Mouse (Mus musculus): ENCODE data around the gene Gm20388. TPM values are rescaled to one million over a fixed set of nuclear protein-coding genes. Genes with fewer than 3 reads are reported as not detected.

The Gm20388 gene
- polyA plus RNA-seq, 1 experiment = 59.3 TPM

GRCm38 (mm10) chr8:119916237-119916892 is 5.7 kb downstream of the Gm20388 start:
- TF ChIP-seq POLR2A (IDR thresholded peaks at IDR 0.05; ENCODE audit: borderline replicate concordance, extremely low read depth, insufficient read depth, insufficient read length, poor library complexity, severe bottlenecking) (no peak), CTCF (IDR thresholded peaks at IDR 0.05; ENCODE audit: borderline replicate concordance, extremely low read depth, insufficient read depth, insufficient read length) (no peak)

GRCm38 (mm10) chr8:119917415-119917814 is 6.8 kb downstream of the Gm20388 start:
- no peak for DNase-seq (ENCODE audit: low read depth)
- TF ChIP-seq CTCF (IDR thresholded peaks at IDR 0.05; ENCODE audit: borderline replicate concordance, extremely low read depth, insufficient read depth, insufficient read length) (no peak), POLR2A (IDR thresholded peaks at IDR 0.05; ENCODE audit: borderline replicate concordance, extremely low read depth, insufficient read depth, insufficient read length, poor library complexity, severe bottlenecking) (no peak)

More at GRCm38 (mm10) chr8:119916237-119916892, 5.7 kb downstream of the Gm20388 start:
- DNase-seq (ENCODE audit: low read depth) = no peak

DNA sequence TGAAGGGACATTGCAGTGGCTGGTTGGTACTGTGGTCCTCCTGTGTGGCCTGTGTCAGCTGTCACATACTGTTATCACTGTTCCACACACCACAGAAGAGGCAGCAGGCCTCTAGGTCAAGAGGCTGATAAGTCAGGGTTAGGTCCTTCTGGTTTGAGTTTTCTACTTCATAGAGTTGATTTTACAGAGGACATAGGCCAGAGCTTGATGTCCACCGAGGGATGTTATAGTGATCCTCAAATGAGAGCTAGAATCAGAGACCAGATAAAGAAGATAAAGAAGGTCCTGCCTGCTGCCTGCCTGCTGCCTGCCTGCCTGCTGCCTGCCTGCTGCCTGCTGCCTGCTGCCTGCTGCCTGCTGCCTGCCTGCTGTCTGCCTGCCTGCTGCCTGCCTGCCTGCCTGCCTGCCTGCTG is 7.5 kb downstream of the Gm20388 start:
- no peak for TF ChIP-seq POLR2A (IDR thresholded peaks at IDR 0.05; ENCODE audit: borderline replicate concordance, extremely low read depth, insufficient read depth, insufficient read length, poor library complexity, severe bottlenecking)
- no peak for TF ChIP-seq CTCF (IDR thresholded peaks at IDR 0.05; ENCODE audit: borderline replicate concordance, extremely low read depth, insufficient read depth, insufficient read length)
- DNase-seq (ENCODE audit: low read depth) = no peak

GRCm38 (mm10) chr8:119923259-119923658 is 12.6 kb downstream of the Gm20388 start:
- no peak for TF ChIP-seq POLR2A (IDR thresholded peaks at IDR 0.05; ENCODE audit: borderline replicate concordance, extremely low read depth, insufficient read depth, insufficient read length, poor library complexity, severe bottlenecking)
- no peak for TF ChIP-seq CTCF (IDR thresholded peaks at IDR 0.05; ENCODE audit: borderline replicate concordance, extremely low read depth, insufficient read depth, insufficient read length)
- no peak for DNase-seq (ENCODE audit: low read depth)

DNA sequence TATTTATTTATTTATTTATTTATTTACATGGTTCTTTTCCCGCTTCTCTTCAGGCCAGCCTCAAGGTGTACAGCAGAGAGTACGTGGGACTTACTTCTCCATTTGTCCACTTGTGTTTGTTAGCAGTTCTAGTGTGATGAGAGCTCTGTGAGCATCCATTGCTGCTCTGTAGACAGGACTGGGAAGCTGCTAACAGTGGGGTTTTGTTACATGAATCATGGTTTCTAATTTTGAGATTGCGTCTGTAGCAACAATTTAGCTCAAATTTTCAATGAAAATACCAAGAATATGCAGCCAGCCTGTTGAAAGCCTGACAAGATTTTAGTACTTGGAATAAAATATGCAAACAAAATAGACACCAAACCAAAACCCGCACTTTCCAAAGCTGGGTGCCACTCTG is 14.8 kb downstream of the Gm20388 start:
- no peak for TF ChIP-seq POLR2A (IDR thresholded peaks at IDR 0.05; ENCODE audit: borderline replicate concordance, extremely low read depth, insufficient read depth, insufficient read length, poor library complexity, severe bottlenecking)
- no peak for TF ChIP-seq CTCF (IDR thresholded peaks at IDR 0.05; ENCODE audit: borderline replicate concordance, extremely low read depth, insufficient read depth, insufficient read length)

GRCm38 (mm10) chr8:119926474-119926873 is 15.8 kb downstream of the Gm20388 start:
- TF ChIP-seq CTCF (IDR thresholded peaks at IDR 0.05; ENCODE audit: borderline replicate concordance, extremely low read depth, insufficient read depth, insufficient read length) (no peak), POLR2A (IDR thresholded peaks at IDR 0.05; ENCODE audit: borderline replicate concordance, extremely low read depth, insufficient read depth, insufficient read length, poor library complexity, severe bottlenecking) (no peak)
- no peak for DNase-seq (ENCODE audit: low read depth)

More for the DNA sequence above, 14.8 kb downstream of the Gm20388 start:
- DNase-seq (ENCODE audit: low read depth) = no peak

DNA sequence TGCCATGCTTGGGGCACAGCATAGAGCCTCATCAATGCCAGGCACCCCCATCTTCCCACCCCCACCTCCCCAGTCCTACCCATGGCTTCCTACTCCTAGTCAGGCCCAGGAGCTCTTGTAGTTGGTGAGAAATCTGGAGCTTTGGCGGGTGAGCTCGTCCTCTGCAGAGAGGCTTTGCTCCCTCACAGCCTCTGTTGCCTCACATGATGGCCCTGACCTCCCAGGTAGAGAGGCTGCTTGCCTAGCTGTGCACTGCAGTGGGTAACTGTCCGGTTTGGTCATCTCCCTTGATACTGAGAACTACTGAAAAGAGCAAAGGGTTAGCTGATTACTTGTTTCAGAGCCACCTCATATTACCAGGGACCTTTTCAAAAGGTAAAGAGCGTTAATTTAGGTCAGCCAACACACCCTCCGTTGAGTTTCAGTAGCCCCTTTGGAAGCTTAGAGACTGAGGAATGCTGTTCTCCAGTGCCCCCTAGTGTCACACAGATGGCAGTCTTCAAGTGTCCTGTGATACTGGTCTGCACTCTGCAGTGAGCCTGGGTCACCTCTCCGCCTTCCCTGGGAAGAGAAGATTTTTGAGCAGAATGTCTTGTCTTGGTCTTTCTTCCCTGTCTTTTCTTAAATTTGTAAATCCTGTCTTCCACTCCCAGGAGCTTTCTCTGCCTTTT is 16.9 kb downstream of the Gm20388 start:
- TF ChIP-seq CTCF (IDR thresholded peaks at IDR 0.05; ENCODE audit: borderline replicate concordance, extremely low read depth, insufficient read depth, insufficient read length) (peak; percentile 72; the same call in 1 of the 2 replicates), POLR2A (IDR thresholded peaks at IDR 0.05; ENCODE audit: borderline replicate concordance, extremely low read depth, insufficient read depth, insufficient read length, poor library complexity, severe bottlenecking) (no peak)
- peak; percentile 81 for DNase-seq (ENCODE audit: low read depth)

DNA sequence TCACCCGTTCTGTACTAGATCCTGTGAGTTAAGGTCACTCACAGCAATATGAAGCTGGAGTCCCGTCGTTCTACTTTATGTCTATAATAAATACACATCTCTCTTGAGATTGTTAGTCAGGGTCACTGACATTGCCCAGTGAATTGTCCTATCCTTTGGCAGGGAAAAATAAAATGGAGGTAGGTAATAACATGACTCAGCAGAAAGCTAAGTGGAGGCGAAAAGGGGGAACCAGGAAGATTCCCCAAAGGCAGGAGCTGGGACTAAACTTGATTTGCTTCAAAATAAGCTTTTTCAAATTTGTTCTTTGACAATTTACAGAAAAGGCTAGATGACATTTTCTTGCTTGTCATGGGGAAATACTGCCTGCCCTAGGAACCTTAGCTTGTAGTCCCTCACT is 20.7 kb downstream of the Gm20388 start:
- TF ChIP-seq POLR2A (IDR thresholded peaks at IDR 0.05; ENCODE audit: borderline replicate concordance, extremely low read depth, insufficient read depth, insufficient read length, poor library complexity, severe bottlenecking) (no peak), CTCF (IDR thresholded peaks at IDR 0.05; ENCODE audit: borderline replicate concordance, extremely low read depth, insufficient read depth, insufficient read length) (no peak)
- DNase-seq (ENCODE audit: low read depth) = no peak

GRCm38 (mm10) chr8:119933681-119934080 is 23.0 kb downstream of the Gm20388 start:
- TF ChIP-seq POLR2A (IDR thresholded peaks at IDR 0.05; ENCODE audit: borderline replicate concordance, extremely low read depth, insufficient read depth, insufficient read length, poor library complexity, severe bottlenecking) (no peak), CTCF (IDR thresholded peaks at IDR 0.05; ENCODE audit: borderline replicate concordance, extremely low read depth, insufficient read depth, insufficient read length) (no peak)
- DNase-seq (ENCODE audit: low read depth) = no peak

GRCm38 (mm10) chr8:119935541-119935940 is 24.9 kb downstream of the Gm20388 start:
- DNase-seq (ENCODE audit: low read depth) = no peak
- TF ChIP-seq POLR2A (IDR thresholded peaks at IDR 0.05; ENCODE audit: borderline replicate concordance, extremely low read depth, insufficient read depth, insufficient read length, poor library complexity, severe bottlenecking) = no peak
- no peak for TF ChIP-seq CTCF (IDR thresholded peaks at IDR 0.05; ENCODE audit: borderline replicate concordance, extremely low read depth, insufficient read depth, insufficient read length)

GRCm38 (mm10) chr8:119938481-119938880 is 27.8 kb downstream of the Gm20388 start:
- DNase-seq (ENCODE audit: low read depth) = no peak
- TF ChIP-seq CTCF (IDR thresholded peaks at IDR 0.05; ENCODE audit: borderline replicate concordance, extremely low read depth, insufficient read depth, insufficient read length) (no peak), POLR2A (IDR thresholded peaks at IDR 0.05; ENCODE audit: borderline replicate concordance, extremely low read depth, insufficient read depth, insufficient read length, poor library complexity, severe bottlenecking) (no peak)

DNA sequence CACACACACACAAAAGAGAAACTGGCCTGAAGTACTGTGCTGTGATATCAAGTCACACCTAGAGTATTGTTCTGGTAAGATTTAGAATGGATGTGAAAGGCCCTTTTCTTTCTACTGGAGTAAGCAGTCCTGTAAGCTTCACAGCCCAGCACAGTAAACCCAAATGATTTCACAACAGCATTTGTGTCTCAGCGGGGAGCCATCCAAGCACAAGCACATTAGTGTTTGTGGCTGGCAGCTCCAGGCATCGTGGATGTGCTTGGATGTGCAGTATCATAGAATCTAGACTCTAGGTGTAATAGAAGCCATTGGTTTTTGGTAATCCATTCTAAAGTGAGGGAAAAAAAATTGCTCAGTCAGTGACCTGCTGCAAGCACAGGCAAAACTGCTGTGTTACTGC is 28.7 kb downstream of the Gm20388 start:
- DNase-seq (ENCODE audit: low read depth) = no peak
- TF ChIP-seq CTCF (IDR thresholded peaks at IDR 0.05; ENCODE audit: borderline replicate concordance, extremely low read depth, insufficient read depth, insufficient read length) (no peak), POLR2A (IDR thresholded peaks at IDR 0.05; ENCODE audit: borderline replicate concordance, extremely low read depth, insufficient read depth, insufficient read length, poor library complexity, severe bottlenecking) (no peak)

Data from brain, embryonic 14.5 days (tissue).